Mouse (Mus musculus) liver, postnatal 0 days (tissue): ENCODE measurements around the gene Usf3. TPM values are rescaled to one million over a fixed set of nuclear protein-coding genes. Genes with fewer than 3 reads are reported as not detected.

Source experiments
- ATAC-seq: fragments of 200-750 bp; cut with Nextera tagmentation; 2 replicates; pipeline ENCODE4 v1.8.0; 2017; ENCODE audit warnings: mild to moderate bottlenecking, moderate library complexity
- DNase-seq: peaks from one replicate; pipeline ENCODE4 v3.0.0-alpha.2; 2016
- H3K27ac ChIP-seq: fragments of 300-500 bp; sonication (generic); 2 replicates; pipeline ENCODE4 v1.5.1; 2014; ENCODE audit warnings: antibody characterized with exemption, moderate library complexity, mild to moderate bottlenecking, low read depth
- H3K27me3 ChIP-seq: fragments of 300-500 bp; sonication (generic); 2 replicates; pipeline ENCODE4 v1.6.1; 2014; ENCODE audit warnings: low read length, control low read depth, mixed read lengths; ENCODE audit not compliant: insufficient read depth
- H3K36me3 ChIP-seq: fragments of 300-500 bp; sonication (generic); replicated peaks from 2 replicates; pipeline ENCODE4 v1.6.1; 2014; ENCODE audit warnings: mild to moderate bottlenecking, control low read depth, low read length, moderate library complexity, mixed read lengths; ENCODE audit not compliant: insufficient read depth
- H3K4me1 ChIP-seq: fragments of 300-500 bp; sonication (generic); 2 replicates; pipeline ENCODE4 v1.6.1; 2014; ENCODE audit warnings: antibody characterized with exemption, mild to moderate bottlenecking, control low read depth; ENCODE audit not compliant: insufficient read depth
- H3K4me2 ChIP-seq: fragments of 300-500 bp; sonication (generic); 2 replicates; pipeline ENCODE4 v1.6.1; 2014; ENCODE audit warnings: low read depth, mild to moderate bottlenecking, low read length, moderate library complexity, mixed read lengths
- H3K4me3 ChIP-seq: fragments of 300-500 bp; sonication (generic); 2 replicates; pipeline ENCODE4 v1.5.1; 2014; ENCODE audit warnings: low read depth, low read length
- H3K9ac ChIP-seq: fragments of 300-500 bp; sonication (generic); replicated peaks from 2 replicates; pipeline ENCODE4 v1.6.1; 2014; ENCODE audit warnings: mild to moderate bottlenecking, moderate library complexity
- H3K9me3 ChIP-seq: fragments of 300-500 bp; sonication (generic); 2 replicates; pipeline ENCODE4 v1.6.1; 2016; ENCODE audit warnings: mild to moderate bottlenecking, control low read depth, low read length, mixed read lengths
- CTCF ChIP-seq: sonication (generic); IDR thresholded peaks from 2 replicates; pipeline ENCODE4 v1.5.1; 2016; ENCODE audit warnings: antibody characterized with exemption, low read depth
- EP300 ChIP-seq: IDR thresholded peaks from 2 replicates; pipeline ENCODE4 v1.6.1; 2016; ENCODE audit warnings: antibody characterized with exemption, low read depth, mild to moderate bottlenecking
- WGBS: fragments of 180-500 bp; shearing (Covaris S2); extraction: QIAGEN DNeasy Blood & Tissue Kit; methylation state at CpG from one replicate; pipeline ENCODE4 v1.1.7; 2014; ENCODE audit not compliant: insufficient replicate concordance; 5-methylcytosine and 5-hydroxymethylcytosine counted together
- polyA plus RNA-seq: library from polyadenylated mRNA; unstranded; fragments of >200 nt; fragmentation: Nextera tagmentation; extraction: Ambion mirVana; gene quantifications from 2 replicates; pipeline ENCODE4 v1.2.1, GENCODE M21; 2015

Gene Usf3
- polyA plus RNA-seq, 1 experiment from 2014 or later = 1.9 TPM

DNA sequence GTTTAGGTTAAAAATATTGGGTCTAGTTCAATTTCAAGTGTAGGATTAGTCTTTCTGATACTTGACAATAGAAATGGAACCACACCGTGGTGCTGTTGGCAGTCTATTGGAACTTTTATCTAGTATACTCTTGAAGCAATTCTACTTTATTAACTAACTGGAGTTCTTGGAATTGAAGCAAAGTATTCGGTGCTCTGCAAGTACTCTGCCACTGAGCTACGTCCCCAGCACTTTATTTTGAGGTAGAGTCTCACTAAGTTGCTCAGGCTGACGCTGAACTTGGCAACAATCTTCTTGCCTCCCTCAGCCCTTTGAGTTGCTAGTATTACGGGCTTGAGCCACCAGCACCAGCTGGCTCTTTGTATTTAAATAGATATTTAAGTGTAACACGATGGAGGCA, 31.6 kb upstream of the Usf3 start:
- TF ChIP-seq EP300 = no peak
- peak overlapping the region; percentile 45; the same call in 1 of the 2 replicates for H3K27ac ChIP-seq
- H3K4me1 ChIP-seq = peaks cover 22% of the 10 kb centered on the region

DNA sequence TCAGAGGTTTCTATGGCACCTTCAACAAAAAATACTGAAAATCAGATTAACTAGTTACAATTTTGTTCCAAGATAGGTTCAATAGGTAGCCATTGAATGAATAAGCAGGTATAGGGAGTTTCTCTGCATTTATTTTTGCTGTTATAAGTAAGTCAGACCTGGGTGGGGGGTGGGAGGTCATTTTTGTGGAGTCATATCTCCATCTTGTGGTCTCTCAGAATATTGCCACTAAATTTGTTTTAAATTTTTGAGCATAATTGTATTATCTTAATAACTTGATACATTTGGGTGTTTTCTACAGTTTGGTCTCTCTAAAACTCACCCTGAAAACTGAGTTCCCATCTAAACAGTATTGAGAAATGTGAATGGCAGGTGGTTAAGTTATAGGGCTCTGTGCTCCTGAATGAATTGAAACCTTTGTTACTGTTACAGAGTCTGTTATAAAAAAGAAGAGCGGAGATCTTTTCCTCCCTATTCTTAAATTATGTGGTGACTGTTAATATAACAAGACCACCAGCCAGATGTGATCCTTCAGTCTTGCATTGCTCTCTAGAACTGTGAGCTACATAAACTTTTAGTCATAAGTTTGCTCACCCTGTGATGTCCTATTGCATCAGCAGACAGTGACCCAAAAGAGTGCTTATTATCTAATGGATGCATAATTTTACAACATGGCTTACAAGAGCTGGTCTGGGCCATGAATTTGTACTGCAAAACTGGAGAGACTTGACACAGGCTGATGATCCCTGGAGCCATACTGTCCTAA, 23.9 kb upstream of the Usf3 start:
- Histone ChIP-seq H3K4me2 (no peak overlapping the region), H3K4me3 (no peak overlapping the region), H3K27me3 (no peaks in the 10 kb centered on the region), H3K4me1 (no peaks in the 10 kb centered on the region), H3K9ac (no peak overlapping the region), H3K36me3 (no peaks in the 10 kb centered on the region), H3K27ac (no peak overlapping the region), H3K9me3 (no peaks in the 10 kb centered on the region)
- 87% methylated on average over 1 of the region's 1 CpGs for WGBS
- DNase-seq = no peak
- no peak for ATAC-seq
- no peak for TF ChIP-seq EP300
- peak; percentile 47 for TF ChIP-seq CTCF

More for the DNA sequence above, 31.6 kb upstream of the Usf3 start:
- H3K9ac ChIP-seq = peak overlapping the region; percentile 98
- ATAC-seq = no peak
- H3K36me3 ChIP-seq = no peaks in the 10 kb centered on the region
- peak overlapping the region; percentile 96 for H3K4me2 ChIP-seq
- DNase-seq = no peak
- no peaks in the 10 kb centered on the region for H3K9me3 ChIP-seq
- H3K27me3 ChIP-seq = no peaks in the 10 kb centered on the region
- peak overlapping the region; percentile 89 for H3K4me3 ChIP-seq
- 37% methylated on average over 6 of the region's 6 CpGs for WGBS

- no peak overlapping the region for H3K4me3 ChIP-seq
- no peaks in the 10 kb centered on the region; the same call in 1 of the 2 replicates for H3K4me1 ChIP-seq
- DNase-seq (peak; percentile 16), ATAC-seq (peak; percentile 88)
- 50% methylated on average over 6 of the region's 6 CpGs for WGBS
- H3K27me3 ChIP-seq = no peaks in the 10 kb centered on the region
- no peaks in the 10 kb centered on the region for H3K9me3 ChIP-seq
- TF ChIP-seq EP300 (no peak), CTCF (peak; percentile 49)
- no peak overlapping the region for H3K4me2 ChIP-seq
- no peak overlapping the region for H3K9ac ChIP-seq
- H3K27ac ChIP-seq = no peak overlapping the region
- H3K36me3 ChIP-seq = peaks cover 7% of the 10 kb centered on the region
These were observed 18.5 kb upstream of the Usf3 start for GRCm38 (mm10) chr16:44154497-44155057.

DNA sequence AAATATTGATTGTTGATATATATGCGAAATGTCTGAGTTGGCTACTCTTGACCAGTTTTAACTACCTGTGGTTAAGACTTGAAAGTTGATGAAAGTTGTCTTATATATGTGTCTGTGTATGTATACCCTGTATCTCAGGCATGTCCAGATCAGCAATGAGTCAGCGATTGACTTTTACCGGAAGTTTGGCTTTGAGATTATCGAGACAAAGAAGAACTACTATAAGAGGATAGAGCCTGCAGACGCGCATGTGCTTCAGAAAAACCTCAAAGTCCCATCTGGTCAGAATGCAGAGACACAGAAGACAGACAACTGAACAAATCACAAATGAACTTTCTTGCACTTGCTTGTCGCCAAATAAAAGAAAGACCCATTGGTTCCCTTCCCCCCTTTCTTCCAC, 13.7 kb upstream of the Usf3 start:
- Histone ChIP-seq H3K9ac (no peak overlapping the region), H3K4me2 (no peak overlapping the region), H3K27ac (no peak overlapping the region), H3K4me3 (no peak overlapping the region), H3K4me1 (no peaks in the 10 kb centered on the region; the same call in 1 of the 2 replicates), H3K36me3 (peaks cover 7% of the 10 kb centered on the region), H3K9me3 (no peaks in the 10 kb centered on the region), H3K27me3 (no peaks in the 10 kb centered on the region)
- 57% methylated on average over 7 of the region's 7 CpGs for WGBS
- ATAC-seq (no peak), DNase-seq (no peak)
- TF ChIP-seq CTCF (no peak), EP300 (no peak)

GRCm38 (mm10) chr16:44163831-44164230, 9.2 kb upstream of the Usf3 start:
- Histone ChIP-seq H3K9me3 (no peaks in the 10 kb centered on the region), H3K4me1 (0 out of 2 replicates have a peak, but pooled peaks cover 3% of the 10 kb centered on the region), H3K4me3 (no peak overlapping the region), H3K4me2 (no peak overlapping the region), H3K9ac (no peak overlapping the region), H3K27ac (no peak overlapping the region), H3K36me3 (peaks cover 4% of the 10 kb centered on the region), H3K27me3 (no peaks in the 10 kb centered on the region)
- WGBS = 86% methylated on average over 2 of the region's 2 CpGs
- no peak for TF ChIP-seq CTCF
- TF ChIP-seq EP300 = no peak
- ATAC-seq (no peak), DNase-seq (no peak)

GRCm38 (mm10) chr16:44165182-44165581, 7.9 kb upstream of the Usf3 start:
- no peak overlapping the region for H3K9ac ChIP-seq
- ATAC-seq (peak; percentile 83), DNase-seq (no peak)
- H3K4me1 ChIP-seq = 0 out of 2 replicates have a peak, but pooled peaks cover 3% of the 10 kb centered on the region
- H3K27me3 ChIP-seq = no peaks in the 10 kb centered on the region
- no peaks in the 10 kb centered on the region for H3K9me3 ChIP-seq
- WGBS = 29% methylated on average over 3 of the region's 3 CpGs
- no peak overlapping the region for H3K4me2 ChIP-seq
- TF ChIP-seq EP300 (no peak), CTCF (no peak)
- H3K36me3 ChIP-seq = no peaks in the 10 kb centered on the region; the same call in 1 of the 2 replicates
- H3K4me3 ChIP-seq = no peak overlapping the region
- peak overlapping the region; percentile 22; the same call in 1 of the 2 replicates for H3K27ac ChIP-seq
